Mouse (Mus musculus) kidney, adult 2 months (tissue): ENCODE data around the gene Prr23a3.

Source experiments
- CTCF ChIP-seq: fragments of 200-500 bp; conservative IDR thresholded peaks from 2 replicates; pipeline ENCODE4 v1.5.1; 2011; ENCODE audit warnings: low read depth, mild to moderate bottlenecking, control low read depth, low read length, moderate library complexity, mixed read lengths; ENCODE audit not compliant: insufficient read depth, insufficient read length
- POLR2A ChIP-seq: fragments of 200-500 bp; IDR thresholded peaks from one replicate; pipeline ENCODE4 v1.6.1; 2011; ENCODE audit warnings: low read depth, low read length, control low read depth

- no peak for TF ChIP-seq CTCF
- no peak for TF ChIP-seq POLR2A
Measured at GRCm38 (mm10) chr9:98821067-98821466, 43.5 kb upstream of the Prr23a3 start.
